Mouse (Mus musculus): Measurements from ENCODE around the gene Ablim1.

Ablim1 gene

DNA sequence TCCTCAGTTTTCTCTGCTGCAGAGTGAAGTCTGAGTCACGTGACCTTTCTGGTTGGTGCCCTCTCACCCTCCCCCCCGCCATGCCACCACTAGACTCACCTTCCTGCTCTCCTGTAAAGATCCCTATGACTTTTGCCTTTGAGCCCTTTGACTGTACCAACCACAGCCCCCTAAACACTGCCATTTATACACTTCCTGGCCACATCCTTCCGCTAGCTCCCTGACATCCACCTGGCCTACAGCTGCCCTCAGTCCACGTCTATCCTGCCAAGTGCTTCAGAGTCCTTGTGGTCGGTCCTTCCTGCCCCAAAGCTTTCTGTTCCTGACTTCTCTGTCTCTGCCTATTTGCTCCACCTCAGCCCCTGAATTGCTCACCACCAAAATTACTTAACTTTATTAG lies 29.1 kb upstream of the Ablim1 start:
- no peak for DNase-seq (ENCODE audit: low read depth, low spot score)

DNA sequence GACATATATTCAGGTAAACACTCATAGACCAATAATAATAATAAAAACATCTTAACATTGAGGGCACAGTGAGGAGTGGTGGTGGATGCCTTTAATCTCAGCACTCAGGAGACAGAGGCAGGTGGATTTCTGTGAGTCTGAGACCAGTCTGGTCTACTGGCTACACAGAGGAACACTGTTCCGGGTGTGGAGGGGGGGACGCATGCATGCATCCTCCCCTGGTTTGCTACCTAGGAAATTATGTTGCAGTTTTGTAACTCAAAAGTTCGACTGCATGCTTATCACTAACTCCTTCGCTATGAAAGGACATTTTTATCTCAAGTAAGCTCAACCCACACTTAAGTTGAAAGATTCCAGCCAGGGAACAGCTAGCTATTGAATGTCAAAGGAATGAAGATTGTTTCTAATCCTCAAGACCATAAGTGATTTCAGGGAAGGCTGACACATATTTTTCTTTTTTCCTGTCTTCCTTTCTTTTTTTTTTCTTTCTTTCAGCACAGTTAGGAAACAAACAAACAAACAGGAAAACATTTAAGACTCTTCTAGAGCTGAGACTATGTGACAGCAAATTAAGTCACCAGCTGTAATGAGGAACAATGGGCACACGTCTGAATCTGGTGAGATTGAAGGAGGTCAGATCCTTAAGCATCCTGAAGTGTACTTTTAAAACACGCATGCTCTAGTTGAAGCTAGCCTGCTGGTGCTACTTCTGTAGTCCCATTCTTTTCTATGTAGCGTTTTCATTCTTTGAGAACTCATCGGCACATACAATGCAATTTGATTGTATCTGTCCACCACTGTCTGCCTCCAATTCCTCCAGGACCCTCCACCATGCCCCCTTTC lies 26.4 kb upstream of the Ablim1 start:
- DNase-seq (ENCODE audit: low read depth, low spot score): no peak

DNA sequence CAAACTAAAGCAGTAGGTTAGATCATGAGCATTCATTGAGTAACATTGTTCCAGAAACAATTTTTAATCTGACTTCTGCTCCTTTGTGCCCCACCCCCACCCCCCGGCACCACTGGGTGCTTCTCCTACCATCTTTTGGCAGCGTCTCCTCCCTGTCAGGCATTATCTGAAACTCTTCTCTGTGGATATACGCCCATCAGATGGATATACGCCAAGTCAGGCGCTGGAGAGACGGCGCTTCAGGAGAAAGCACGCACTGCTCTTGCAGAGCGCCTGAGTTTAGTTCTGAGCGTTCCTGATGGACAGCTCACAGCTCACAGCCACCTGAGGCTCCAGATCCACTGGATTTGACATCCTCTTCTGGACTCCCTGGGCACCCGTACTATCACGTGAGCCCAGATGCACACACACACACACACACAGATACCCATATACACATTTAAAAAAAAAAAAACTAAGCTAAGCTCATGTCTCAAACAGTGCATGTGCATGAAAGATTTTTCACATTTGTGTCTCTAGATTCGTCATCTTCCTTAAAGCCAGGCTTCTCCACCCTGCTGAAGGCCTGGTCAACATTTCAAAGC lies 24.7 kb upstream of the Ablim1 start:
- DNase-seq (ENCODE audit: low read depth, low spot score): no peak

DNA sequence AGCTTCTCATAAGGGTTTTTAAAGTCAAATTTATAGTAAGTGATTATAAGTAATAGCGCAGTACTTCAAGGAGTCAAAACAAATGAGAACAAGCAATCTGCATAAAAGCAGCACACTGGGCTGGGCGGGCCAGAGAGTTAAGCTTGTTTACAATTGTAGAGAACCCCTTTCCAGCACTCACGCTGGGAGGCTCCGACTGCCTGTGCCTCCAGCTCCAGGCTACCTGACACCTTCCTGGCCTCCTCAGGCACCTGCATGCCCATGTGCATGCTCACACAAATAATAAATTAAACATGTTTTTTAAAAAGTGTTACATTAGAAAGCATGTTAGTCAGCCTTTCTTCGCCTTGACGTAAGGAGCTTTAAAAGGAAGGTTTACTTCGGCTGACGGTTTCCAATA lies 20.4 kb upstream of the Ablim1 start:
- no peak for DNase-seq (ENCODE audit: low read depth, low spot score)

DNA sequence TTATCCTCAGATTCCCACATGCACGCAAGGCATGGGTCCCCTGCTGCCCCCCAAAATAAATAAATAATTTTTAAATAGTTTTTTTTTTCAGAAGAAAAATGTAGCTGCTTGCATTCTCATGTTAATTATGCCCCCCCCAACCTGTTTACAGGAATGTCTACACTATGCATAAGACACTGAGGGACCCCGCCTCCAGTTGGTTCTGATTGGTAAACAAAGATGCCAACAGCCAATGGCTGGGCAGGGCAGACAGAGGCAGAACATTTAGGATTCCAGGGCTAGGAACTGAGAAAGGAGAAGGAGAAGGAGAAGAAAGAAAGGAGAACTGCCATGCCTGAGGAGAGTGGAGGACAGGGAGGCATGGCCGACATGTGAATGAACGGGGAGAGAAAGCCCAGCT lies 18.6 kb upstream of the Ablim1 start:
- DNase-seq (ENCODE audit: low read depth, low spot score): no peak

DNA sequence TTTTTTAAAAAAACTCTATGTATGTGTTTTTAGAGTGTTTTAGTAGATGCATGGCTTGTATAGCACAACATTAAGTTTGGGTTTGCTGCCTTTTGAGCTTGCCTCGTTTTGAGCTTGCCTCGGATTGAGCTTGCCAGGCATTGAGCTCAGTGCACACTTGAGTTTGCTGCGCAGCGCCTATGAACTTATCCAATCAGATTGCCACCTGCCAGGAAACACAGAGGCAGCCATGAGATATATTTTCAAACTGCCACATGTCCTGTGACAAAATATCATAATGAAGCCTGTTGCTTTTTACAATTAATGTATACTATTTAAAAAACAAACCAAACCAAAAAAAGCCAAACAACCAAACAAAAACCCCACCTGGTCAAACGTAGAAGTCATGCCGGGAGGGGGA lies 16.5 kb upstream of the Ablim1 start:
- no peak for DNase-seq (ENCODE audit: low read depth, low spot score)

DNA sequence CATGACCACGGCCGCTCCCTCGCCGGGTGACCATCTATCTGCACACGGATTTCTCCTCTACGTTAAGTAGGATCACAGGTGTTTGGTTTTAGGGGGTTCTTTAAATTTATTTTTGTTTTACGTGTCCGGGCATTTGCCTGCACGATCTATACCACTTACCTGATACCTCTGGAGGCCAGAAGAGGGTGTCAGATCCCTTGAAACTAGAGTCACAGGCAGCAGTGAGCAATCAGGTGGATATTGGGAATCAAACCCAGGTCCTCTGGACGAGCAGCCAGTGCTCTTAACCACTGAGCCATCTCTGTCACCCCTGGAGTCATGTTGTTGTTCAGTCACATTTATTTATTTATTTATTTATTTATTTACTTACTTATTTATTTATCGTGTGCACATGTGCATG lies 15.6 kb upstream of the Ablim1 start:
- DNase-seq (ENCODE audit: low read depth, low spot score): no peak

DNA sequence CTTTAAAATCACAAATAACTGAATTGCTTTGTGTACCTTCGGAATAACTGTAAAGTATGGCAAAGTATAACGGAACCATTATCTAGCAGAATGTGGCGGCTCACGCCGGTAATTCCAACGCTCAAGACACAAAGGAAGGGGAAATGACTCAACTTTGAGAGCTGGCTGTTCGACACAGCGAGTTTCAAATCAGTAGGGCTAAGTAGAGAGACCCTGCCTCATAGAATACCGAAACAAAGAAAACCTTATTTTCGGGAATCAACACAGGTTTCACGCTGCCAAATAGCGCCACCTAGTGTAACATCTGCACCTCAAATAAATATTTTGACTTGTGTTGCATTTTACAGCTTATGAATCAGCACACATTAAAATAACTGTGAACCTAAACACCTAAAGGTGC lies 14.1 kb upstream of the Ablim1 start:
- no peak for DNase-seq (ENCODE audit: low read depth, low spot score)

DNA sequence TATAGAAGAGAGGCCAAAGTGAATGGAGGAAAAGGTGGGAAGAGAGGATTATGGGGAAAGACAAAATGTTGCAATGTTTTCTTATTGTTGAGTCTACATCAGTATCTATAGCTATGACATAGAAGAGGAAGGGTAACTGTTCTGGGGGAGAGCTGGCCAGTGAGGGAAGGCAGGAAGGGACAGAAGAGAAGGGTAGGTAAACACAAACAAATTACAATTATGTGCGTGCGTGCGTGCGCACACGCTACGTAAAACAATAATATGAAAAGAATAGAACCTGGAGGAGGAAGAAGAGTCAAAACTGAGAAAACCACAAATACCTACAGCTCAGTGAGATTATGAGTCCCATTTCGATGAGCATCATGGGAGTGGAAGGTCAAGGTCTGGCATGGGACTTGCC lies 13.6 kb upstream of the Ablim1 start:
- no peak for DNase-seq (ENCODE audit: low read depth, low spot score)

DNA sequence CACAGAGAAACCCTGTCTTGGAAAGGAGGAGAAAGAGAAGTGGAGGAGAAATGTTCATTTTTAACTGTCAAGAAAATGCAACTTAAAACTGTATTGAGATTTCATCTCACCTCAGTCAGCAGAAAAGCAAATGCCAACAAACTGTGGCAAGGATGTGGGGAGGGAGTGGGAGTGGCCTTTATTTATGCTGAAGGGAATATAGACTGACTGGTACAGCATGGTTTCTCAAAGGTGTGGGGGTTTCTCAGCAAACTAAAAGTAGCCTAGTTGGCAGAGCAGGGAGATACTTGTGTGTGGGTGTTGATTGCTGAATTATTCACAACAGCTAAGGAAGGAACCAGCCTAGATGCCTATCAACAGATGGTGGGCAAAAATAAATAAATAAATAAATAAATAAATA lies 13.0 kb upstream of the Ablim1 start:
- no peak for DNase-seq (ENCODE audit: low read depth, low spot score)

DNA sequence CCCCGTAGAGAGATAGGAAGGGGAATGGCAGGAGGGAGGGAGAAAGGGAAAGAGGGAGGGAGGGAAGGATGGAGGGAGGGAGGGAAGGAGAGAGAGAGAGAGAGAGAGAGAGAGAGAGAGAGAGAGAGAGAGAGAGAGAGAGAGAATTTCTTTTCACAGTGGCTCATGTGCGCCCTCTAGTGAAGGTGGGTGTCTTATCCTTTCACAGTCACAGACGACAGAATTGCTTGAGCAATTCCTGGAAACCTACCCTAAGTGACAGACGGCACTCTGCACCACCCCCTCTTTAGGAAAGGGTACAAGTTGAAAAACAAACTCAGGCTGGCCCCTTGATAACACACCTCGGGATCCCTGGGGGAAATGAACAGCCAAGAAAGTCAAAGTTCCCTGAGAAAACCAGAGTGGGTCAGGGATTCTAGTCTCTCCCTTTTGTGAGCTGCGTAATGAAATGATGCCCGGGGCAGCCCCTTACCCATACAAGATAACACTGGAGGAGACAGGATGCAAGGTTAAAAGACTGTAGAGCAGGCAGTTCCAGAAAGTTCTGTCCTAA lies 11.1 kb upstream of the Ablim1 start:
- DNase-seq (ENCODE audit: low read depth, low spot score): no peak

DNA sequence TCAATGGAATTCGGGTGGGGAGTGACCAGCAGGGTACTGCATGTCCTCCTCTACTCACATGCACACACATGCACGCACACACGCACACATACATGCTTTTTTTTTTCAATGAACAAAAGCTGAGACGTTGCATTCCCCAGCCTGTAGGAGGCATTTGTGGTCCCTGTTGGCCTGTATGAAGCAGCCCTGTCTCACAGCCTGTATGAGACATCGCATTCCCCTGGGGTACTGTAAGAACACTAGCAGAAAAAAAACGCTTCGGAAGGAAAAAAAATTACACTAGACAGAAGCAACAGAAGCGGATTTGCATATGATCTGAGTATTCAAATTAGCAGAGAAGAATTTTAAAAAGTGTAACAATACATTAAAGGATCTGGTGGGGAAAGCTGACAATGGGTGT lies 8.4 kb upstream of the Ablim1 start:
- no peak for DNase-seq (ENCODE audit: low read depth, low spot score)

DNA sequence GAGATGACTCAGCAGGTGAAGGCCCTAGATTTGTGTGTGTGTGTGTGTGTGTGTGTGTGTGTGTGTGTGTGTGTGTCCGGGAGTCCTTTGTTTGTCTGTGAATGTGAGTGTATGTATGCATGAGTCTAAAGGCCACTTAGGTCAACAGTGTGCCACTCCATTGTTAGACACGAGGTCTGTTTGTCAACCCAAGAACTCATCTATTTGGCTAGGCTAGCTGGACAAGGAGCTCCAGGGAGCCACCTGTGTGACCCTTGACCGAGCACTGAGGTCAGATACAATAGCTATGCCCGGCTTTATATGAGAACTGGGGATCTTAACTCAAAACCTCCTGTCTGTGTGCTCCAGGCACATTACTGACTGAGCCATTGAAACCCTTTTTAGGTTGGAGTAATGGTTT lies 7.8 kb upstream of the Ablim1 start:
- no peak for DNase-seq (ENCODE audit: low read depth, low spot score)

DNA sequence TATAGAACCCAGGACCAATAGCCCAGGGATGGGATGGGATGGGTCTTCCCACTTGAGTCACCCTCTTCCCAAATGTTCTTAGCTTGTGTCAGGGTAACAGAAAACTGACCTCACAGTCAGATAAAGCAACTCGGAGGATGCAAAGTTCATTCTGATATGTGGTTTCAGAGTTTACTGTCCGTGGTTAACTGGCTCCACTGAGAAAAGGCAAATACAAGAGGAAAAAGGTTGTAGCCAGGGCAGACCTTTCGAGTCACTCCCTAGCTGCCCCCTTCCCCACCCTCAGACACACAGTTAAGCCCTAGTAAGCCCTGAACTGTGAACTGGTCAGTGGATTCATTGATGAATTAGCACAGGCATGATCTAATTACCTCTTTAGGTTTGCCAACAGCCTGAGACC lies 7.1 kb upstream of the Ablim1 start:
- DNase-seq (ENCODE audit: low read depth, low spot score): no peak

DNA sequence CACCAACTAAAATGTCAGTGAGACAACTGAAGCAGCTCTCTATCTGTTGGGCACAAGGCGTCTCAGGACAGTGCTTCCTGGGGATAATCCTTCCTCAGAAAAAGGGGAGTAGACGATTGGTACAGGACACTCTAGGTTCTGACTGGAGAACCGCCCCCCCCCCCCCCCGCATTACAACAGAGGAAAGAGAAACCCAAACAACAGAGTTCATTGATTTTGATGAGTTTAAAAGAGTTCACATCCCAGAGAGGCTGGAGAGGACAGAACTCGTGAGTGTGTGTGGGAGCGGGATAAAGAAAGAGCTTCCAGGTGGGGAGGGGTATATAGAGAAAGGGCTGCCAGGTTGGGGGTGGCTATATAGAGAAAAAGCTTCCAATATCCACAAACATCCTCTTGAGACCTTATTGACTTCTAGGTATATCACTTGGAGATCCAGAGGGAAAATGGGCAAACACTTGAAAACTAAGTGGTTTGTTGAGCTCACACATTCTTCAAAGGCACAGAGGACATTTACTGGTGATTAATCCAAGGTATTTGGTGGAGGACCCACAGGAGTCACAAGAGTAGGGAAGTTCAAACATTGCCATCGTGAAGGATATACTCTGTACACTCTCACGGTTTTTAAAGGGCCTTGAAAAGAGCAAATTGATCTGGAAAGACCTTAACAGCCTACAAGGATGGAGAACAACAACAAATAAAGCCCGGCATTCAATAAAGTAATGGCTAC lies 6.1 kb upstream of the Ablim1 start:
- DNase-seq (ENCODE audit: low read depth, low spot score): no peak

DNA sequence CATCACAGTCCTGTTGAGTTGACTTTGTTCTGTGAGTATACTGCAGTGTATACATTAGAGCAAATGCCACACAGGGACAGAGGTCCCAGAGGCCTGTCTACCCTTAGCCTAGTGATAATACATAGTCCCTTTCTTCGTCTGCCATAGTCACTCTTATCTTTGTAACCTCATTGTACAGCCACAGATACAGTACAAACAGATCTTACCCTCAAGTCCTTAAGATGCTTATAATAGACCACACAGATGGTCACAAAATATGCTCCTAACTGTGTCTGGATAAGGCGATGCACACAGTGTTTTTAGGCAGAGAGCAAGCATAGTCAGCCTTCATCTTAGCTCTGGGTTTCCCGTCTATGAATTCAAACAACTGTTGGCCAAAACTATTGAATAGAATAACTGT lies 1.9 kb upstream of the Ablim1 start:
- no peak for DNase-seq (ENCODE audit: low read depth, low spot score)

DNA sequence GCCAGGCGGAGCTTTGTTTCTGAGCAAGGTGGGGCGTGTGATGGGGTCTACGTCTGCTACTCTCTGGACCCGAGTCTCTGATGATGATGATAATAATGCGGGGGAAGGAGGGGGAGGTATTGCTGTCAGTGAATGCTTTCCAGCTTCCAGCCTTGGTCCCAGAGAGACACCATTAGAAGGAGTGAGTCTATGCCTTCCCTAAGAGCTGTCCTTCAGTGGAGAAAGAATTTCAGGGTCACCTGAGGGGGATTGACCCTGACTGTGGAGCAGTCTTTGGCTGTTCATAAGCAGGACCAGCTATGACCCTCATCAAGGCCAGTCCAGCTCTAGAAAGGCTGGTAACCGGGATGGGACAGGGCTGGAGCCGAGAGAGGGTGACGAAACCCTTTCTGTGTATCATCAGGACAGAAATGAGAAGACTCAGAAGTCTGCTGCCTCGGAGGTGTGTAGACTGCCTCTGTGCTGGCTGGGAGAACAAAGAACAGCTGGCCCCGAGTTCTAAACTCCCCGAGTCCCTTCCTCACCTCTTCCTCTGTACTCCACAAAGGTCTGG lies 370 bp upstream of the Ablim1 start:
- DNase-seq (ENCODE audit: low read depth, low spot score): no peak

DNA sequence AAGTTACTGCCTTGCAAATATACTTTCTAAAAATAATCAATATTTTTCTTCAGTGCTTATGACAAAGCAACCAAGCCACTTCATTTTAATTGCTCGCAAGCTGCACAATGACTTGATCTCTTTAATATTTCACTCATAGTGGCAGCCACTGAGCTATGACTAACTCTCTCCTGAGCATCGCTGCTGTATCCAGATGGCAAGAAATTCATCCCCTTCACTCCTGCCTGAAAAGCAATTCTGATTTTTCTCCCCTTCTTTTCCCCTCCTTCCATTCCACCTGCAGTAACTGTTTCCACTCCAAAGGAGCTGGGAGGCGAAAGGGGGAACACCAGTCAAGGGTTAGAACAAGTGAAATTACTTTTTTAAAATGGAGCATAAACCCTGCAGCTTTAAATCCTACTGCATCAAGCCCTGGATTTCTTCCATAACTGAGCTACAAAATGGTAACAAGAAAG lies 801 bp downstream of the Ablim1 start:
- no peak for DNase-seq (ENCODE audit: low read depth, low spot score)

DNA sequence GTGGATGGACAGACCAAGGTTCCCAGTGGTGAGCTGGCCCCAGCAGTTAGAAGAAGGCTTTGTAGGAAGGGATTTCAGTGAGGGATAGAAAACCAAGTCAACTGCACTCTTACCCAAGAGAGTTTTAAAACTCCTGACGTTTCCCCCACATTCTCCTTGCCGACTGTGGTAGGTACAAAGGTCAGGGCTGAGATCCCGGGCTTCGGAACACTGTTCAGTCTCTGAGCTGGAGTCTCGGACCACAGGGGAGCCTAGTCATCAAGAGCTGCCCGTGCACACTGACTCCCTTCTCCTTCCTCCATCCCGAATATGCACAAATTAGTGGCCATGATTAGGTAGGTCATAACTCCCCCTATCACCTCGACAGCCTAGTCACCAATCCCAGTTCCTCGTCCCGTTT lies 1.5 kb downstream of the Ablim1 start:
- no peak for DNase-seq (ENCODE audit: low read depth, low spot score)

DNA sequence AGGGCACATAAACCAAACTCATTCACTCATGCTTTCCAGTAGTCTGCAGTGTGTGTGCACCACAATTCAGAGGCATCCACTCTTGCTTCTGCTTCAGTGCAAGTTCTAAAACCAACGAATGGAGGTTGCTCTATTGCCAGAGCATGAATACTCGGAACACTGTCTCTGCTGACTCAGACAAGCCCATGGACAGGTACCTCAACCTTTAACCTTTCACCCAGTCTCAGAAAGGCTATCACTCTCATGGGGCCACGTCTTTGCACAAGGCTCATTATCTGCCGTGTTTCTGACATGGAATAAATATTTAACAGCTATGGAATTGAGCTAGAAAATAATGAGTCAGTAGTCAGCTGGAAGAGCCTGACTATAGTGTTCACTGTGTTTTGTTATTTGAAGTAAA lies 4.7 kb downstream of the Ablim1 start:
- no peak for DNase-seq (ENCODE audit: low read depth, low spot score)

DNA sequence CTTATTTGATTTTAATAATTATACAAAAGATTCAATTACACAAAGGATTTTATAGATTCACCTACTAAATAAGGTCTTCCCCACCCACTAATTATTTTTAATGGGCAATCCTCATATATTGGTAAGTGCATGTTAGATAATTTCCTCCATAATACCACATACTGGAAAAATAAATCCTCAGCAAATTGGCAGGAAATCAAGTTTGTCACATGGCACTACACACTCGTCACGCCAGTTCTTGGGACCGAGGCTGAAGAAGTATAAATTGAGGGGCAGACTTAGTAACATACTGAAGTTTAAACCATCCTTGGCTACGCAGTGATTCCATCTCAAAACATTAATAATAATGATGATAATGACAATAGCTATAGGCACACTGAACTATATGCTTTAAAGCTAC lies 8.1 kb downstream of the Ablim1 start:
- DNase-seq (ENCODE audit: low read depth, low spot score): no peak

DNA sequence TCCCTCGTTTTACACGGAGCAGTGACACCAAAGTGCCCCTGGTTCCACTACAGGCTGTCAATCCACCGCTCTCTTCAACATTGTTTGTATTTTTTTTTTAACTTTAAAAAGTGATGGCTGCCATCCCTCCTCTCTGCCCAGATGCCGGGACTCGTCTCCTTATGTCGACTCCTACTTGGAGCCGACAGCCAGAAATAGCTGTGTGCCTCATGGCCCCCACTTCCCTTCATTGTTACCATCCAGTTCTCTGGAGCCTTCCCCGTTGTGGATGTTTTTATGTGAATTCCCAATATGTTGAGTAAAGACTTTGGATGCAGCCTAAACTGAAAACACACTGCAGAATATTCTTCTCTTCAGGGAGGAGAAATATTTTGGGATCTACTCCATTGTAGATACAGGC lies 8.7 kb downstream of the Ablim1 start:
- DNase-seq (ENCODE audit: low read depth, low spot score): no peak

All from WW6 (cell line).